In genomic region chr3:55517454-55518014, GRCm38 (mm10) we compare ENCODE assay signal across 10 mouse cellular contexts. TPM values are rescaled to one million over a fixed set of nuclear protein-coding genes. Genes with fewer than 3 reads are reported as not detected.
DNase-seq lines count a peak whose midpoint lies in the region; ATAC-seq and TF ChIP-seq lines count a peak whose summit lies in the region.
"Had no signal": no experiment of that assay in that cellular context is flagged by ENCODE, and none has a peak within 500 bp of the region (broad histone marks: within the 10 kb centered on the region; RNA-seq: fewer than 3 reads in every experiment).

No protein-coding gene starts in this region.

- no peak for DNase-seq in kidney, postnatal 0 days (ENCODE audit: low spot score)
- no peak for DNase-seq in kidney, adult 18-20 months
- DNase-seq in NIH3T3 (ENCODE audit: low read depth): peak; percentile 30
- no peak for DNase-seq in embryonic facial prominence, embryonic 11.5 days (ENCODE audit: low spot score)
- DNase-seq in limb, embryonic 14.5 days (ENCODE audit: low spot score): no peak
- DNase-seq in layer of hippocampus, adult 9-11 months: no peak
- DNase-seq in layer of hippocampus, adult 8-10 months (ENCODE audit: low spot score in 2 of 2): no peak
- DNase-seq in ovary, adult 18-20 months (ENCODE audit: low spot score): no peak
- DNase-seq: gastrocnemius, postnatal 14 days; lung, postnatal 36 days had no signal

- H3K27me3 ChIP-seq in kidney, postnatal 0 days (ENCODE audit: insufficient read depth, low read length): no peaks in the 10 kb centered on the region
- H3K27me3 ChIP-seq in embryonic facial prominence, embryonic 11.5 days (ENCODE audit: control insufficient read depth, insufficient read depth, low read length): no peaks in the 10 kb centered on the region
- H3K27me3 ChIP-seq in limb, embryonic 14.5 days (ENCODE audit: control insufficient read depth, insufficient read depth, low read length): no peaks in the 10 kb centered on the region

- H3K4me1 ChIP-seq in kidney, postnatal 0 days (replicated peaks; ENCODE audit: insufficient read depth, low read length): no peaks in the 10 kb centered on the region
- H3K4me1 ChIP-seq in embryonic facial prominence, embryonic 11.5 days (ENCODE audit: control insufficient read depth, insufficient read depth, low read length): peaks cover 4% of the 10 kb centered on the region; the same call in 1 of the 2 replicates
- peaks cover 36% of the 10 kb centered on the region for H3K4me1 ChIP-seq in limb, embryonic 14.5 days (ENCODE audit: control insufficient read depth, insufficient read depth, low read length)

- H3K4me3 ChIP-seq in kidney, postnatal 0 days (replicated peaks; ENCODE audit: low read depth, low read length): peak overlapping the region; percentile 21; the same call in 1 of the 2 replicates
- no peak overlapping the region for H3K4me3 ChIP-seq in embryonic facial prominence, embryonic 11.5 days (ENCODE audit: low read depth, low read length)
- H3K4me3 ChIP-seq in limb, embryonic 14.5 days (replicated peaks; ENCODE audit: low read length): peak overlapping the region; percentile 8

- TF ChIP-seq CTCF in kidney, postnatal 0 days (IDR thresholded peaks at IDR 0.05; ENCODE audit: low read depth): no peak

- no peak overlapping the region for H3K9ac ChIP-seq in kidney, postnatal 0 days (ENCODE audit: low read depth, low read length)
- no peak overlapping the region for H3K9ac ChIP-seq in embryonic facial prominence, embryonic 11.5 days (replicated peaks; ENCODE audit: low read length)
- no peak overlapping the region for H3K9ac ChIP-seq in limb, embryonic 14.5 days (ENCODE audit: low read depth, low read length, severe bottlenecking)

- 28% methylated on average over 17 of the region's 17 CpGs for WGBS in kidney, postnatal 0 days
- 54% methylated on average over 17 of the region's 17 CpGs for WGBS in embryonic facial prominence, embryonic 11.5 days
- WGBS in limb, embryonic 14.5 days: 42% methylated on average over 17 of the region's 17 CpGs

- no peaks in the 10 kb centered on the region for H3K9me3 ChIP-seq in kidney, postnatal 0 days (replicated peaks; ENCODE audit: low read length)
- H3K9me3 ChIP-seq in embryonic facial prominence, embryonic 11.5 days (replicated peaks; ENCODE audit: control insufficient read depth, low read length): no peaks in the 10 kb centered on the region
- no peaks in the 10 kb centered on the region for H3K9me3 ChIP-seq in limb, embryonic 14.5 days (ENCODE audit: control insufficient read depth, low read length)

- H3K4me2 ChIP-seq in kidney, postnatal 0 days (ENCODE audit: low read length): peak overlapping the region; percentile 51
- H3K4me2 ChIP-seq in embryonic facial prominence, embryonic 11.5 days (ENCODE audit: low read depth, low read length): no peak overlapping the region
- H3K4me2 ChIP-seq in limb, embryonic 14.5 days (replicated peaks; ENCODE audit: low read depth, low read length, severe bottlenecking): peak overlapping the region; percentile 27

- no peak for TF ChIP-seq POLR2A in limb, embryonic 14.5 days (IDR thresholded peaks at IDR 0.05; ENCODE audit: borderline replicate concordance, extremely low read depth, insufficient read depth, insufficient read length)

- no peak for ATAC-seq in kidney, postnatal 0 days (replicated peaks; ENCODE audit: low FRiP score, low read depth)
- ATAC-seq in embryonic facial prominence, embryonic 11.5 days (replicated peaks; ENCODE audit: insufficient number of reproducible peaks, low FRiP score, low TSS enrichment, low read depth): no peak
- ATAC-seq in limb, embryonic 14.5 days (ENCODE audit: low FRiP score, low read depth): no peak

- H3K36me3 ChIP-seq in kidney, postnatal 0 days (ENCODE audit: insufficient read depth, low read length): no peaks in the 10 kb centered on the region
- no peaks in the 10 kb centered on the region for H3K36me3 ChIP-seq in embryonic facial prominence, embryonic 11.5 days (replicated peaks; ENCODE audit: control insufficient read depth, insufficient read depth, low read depth, low read length)
- no peaks in the 10 kb centered on the region for H3K36me3 ChIP-seq in limb, embryonic 14.5 days (ENCODE audit: control insufficient read depth, insufficient read depth, low read length)

- H3K27ac ChIP-seq in kidney, postnatal 0 days: no peak overlapping the region
- H3K27ac ChIP-seq in embryonic facial prominence, embryonic 11.5 days (replicated peaks; ENCODE audit: low read depth, low read length): 0 out of 2 replicates have a peak overlapping the region, but pooled peaks have one; percentile 10
- peak overlapping the region; percentile 19; the same call in 1 of the 2 replicates for H3K27ac ChIP-seq in limb, embryonic 14.5 days (replicated peaks; ENCODE audit: low read depth, low read length)

RNA-seq across cellular contexts. Expression of gene Gm21954, which starts 45.5 kb away (rescaled TPM):
- not detected in 2 replicates for polyA plus RNA-seq in kidney, postnatal 0 days (2015; fragmentation: Nextera tagmentation; extraction: Ambion mirVana)
- polyA plus RNA-seq in embryonic facial prominence, embryonic 11.5 days (2014; fragmentation: Nextera tagmentation; extraction: Ambion mirVana): not detected in 2 replicates
- not detected in 2 replicates for polyA plus RNA-seq in limb, embryonic 14.5 days (2012; rRNA removed)
- polyA plus RNA-seq in limb, embryonic 14.5 days (2014; fragmentation: Nextera tagmentation; extraction: Ambion mirVana): not detected in 2 replicates
- not detected for total RNA-seq in layer of hippocampus, adult 8-10 months (2022)
- total RNA-seq: gastrocnemius, postnatal 14 days had no signal
